Comparison of ENCODE assay signal across 19 mouse cellular contexts in genomic region chr14:45077216-45077615, GRCm38 (mm10).
"Had no signal": no experiment of that assay in that cellular context is flagged by ENCODE, and none has a peak within 500 bp of the region (broad histone marks: within the 10 kb centered on the region; RNA-seq: fewer than 3 reads in every experiment).

No protein-coding gene starts in this region.

- H3K4me3 ChIP-seq: lung, embryonic 15.5 days; midbrain, embryonic 13.5 days; midbrain, embryonic 15.5 days; myocyte; neural tube, embryonic 13.5 days; neural tube, embryonic 15.5 days had no signal

- H3K27ac ChIP-seq: lung, embryonic 15.5 days; macrophage; midbrain, embryonic 13.5 days; midbrain, embryonic 15.5 days; neural tube, embryonic 13.5 days; neural tube, embryonic 15.5 days had no signal

- DNase-seq: liver, postnatal 0 days; lung, adult 2 months; lung, postnatal 14 days; lung, postnatal 36 days; retina, postnatal 1 day; right cerebral cortex, adult 18-20 months; right cerebral cortex, postnatal 25 days; right cerebral cortex, postnatal 4 days; spleen, adult 18-20 months; thymus, adult 18-20 months; thymus, postnatal 14 days; thymus, postnatal 36 days had no signal
